ENCODE assay signal across 11 mouse cellular contexts in the genomic region with DNA sequence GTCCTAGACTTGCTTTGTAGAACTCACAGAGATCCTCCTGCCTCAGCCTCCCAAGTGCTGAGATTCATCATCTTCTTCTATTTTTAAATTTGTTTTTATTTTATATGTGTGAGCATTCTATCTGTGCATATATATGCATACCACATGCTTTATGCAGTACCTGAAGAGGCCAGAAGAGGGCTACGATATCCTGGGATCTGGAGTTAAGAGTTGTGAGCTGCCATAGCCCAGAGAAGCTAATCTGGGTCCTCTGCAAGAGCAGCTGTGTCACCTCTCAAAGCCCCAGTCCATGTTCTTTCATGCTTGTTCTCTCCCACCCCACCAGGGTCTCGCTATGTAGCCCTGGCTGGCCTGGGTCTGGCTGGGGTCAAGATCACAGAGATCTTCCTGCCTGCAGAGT.
DNase-seq lines count a peak whose midpoint lies in the region; ATAC-seq and TF ChIP-seq lines count a peak whose summit lies in the region.
"Had no signal": no experiment of that assay in that cellular context is flagged by ENCODE, and none has a peak within 500 bp of the region (broad histone marks: within the 10 kb centered on the region; RNA-seq: fewer than 3 reads in every experiment).

No protein-coding gene starts in this region.

- TF ChIP-seq CTCF in left cerebral cortex, adult 2 months (IDR thresholded peaks at IDR 0.05): peak; percentile 28
- TF ChIP-seq CTCF in Patski (IDR thresholded peaks at IDR 0.05): peak; percentile 49
- peak; percentile 27; the same call in 1 of the 2 replicates for TF ChIP-seq CTCF in small intestine, adult 2 months (IDR thresholded peaks at IDR 0.05; ENCODE audit: extremely low read depth, insufficient read length, insufficient replicate concordance, low read depth, low read length)

- POLR2A ChIA-PET in Patski (lab: Charles Lee): no interaction called here

- no peak overlapping the region for H3K27ac ChIP-seq in left cerebral cortex, adult 2 months
- no peak overlapping the region for H3K27ac ChIP-seq in small intestine, adult 2 months (ENCODE audit: insufficient read depth, low read depth, low read length)
- H3K27ac ChIP-seq: forebrain, embryonic 15.5 days; hindbrain, embryonic 12.5 days; limb, embryonic 13.5 days had no signal

- WGBS in small intestine, adult 2 months: 95% methylated on average over 2 of the region's 2 CpGs

- intact Hi-C loops in left cerebral cortex, adult 2 months (cut with DNase I): no loop called here

- no peaks in the 10 kb centered on the region for H3K27me3 ChIP-seq in Patski
- no peaks in the 10 kb centered on the region for H3K27me3 ChIP-seq in small intestine, adult 2 months (ENCODE audit: control insufficient read depth, insufficient read depth, low read length)
- H3K27me3 ChIP-seq: forebrain, embryonic 15.5 days; hindbrain, embryonic 12.5 days; limb, embryonic 13.5 days had no signal

- peak; percentile 65 for DNase-seq in CD4-positive, CD25-positive, alpha-beta regulatory T cell, adult 2 months (ENCODE audit: low read depth, low spot score)
- no peak for DNase-seq in left cerebral cortex, adult 2 months (ENCODE audit: extremely low spot score in 1 of 2, low spot score in 2 of 2)
- DNase-seq in left cerebral cortex, adult 18-20 months (ENCODE audit: low spot score in 2 of 2): no peak
- DNase-seq in Patski (ENCODE audit: low read depth, low spot score): no peak
- no peak for DNase-seq in cerebellum, adult 9-10 months
- DNase-seq in right cerebral cortex, postnatal 10 days (ENCODE audit: low spot score in 2 of 2): no peak

- no peak for TF ChIP-seq POLR2A in small intestine, adult 2 months (IDR thresholded peaks at IDR 0.05; ENCODE audit: low read depth, low read length)

- CTCF ChIA-PET in Patski (lab: Charles Lee): interaction anchor here (0.9 to 1.0 kb wide), 2 partner anchors 13 to 68 kb away, joined by 3 read pairs; no protein-coding TSS in a partner anchor

- in situ Hi-C loops in Patski (cut with MboI; ENCODE audit: low pct_unique_long_range_greater_than_20kb): no loop called here

- H3K4me1 ChIP-seq in small intestine, adult 2 months (ENCODE audit: control insufficient read depth, insufficient read depth, insufficient read length, low read length): peaks cover 18% of the 10 kb centered on the region
- H3K4me1 ChIP-seq: forebrain, embryonic 15.5 days; hindbrain, embryonic 12.5 days; limb, embryonic 13.5 days had no signal

- H3K36me3 ChIP-seq in small intestine, adult 2 months (ENCODE audit: control insufficient read depth, insufficient read depth, low read length): no peaks in the 10 kb centered on the region
- H3K36me3 ChIP-seq: forebrain, embryonic 15.5 days; hindbrain, embryonic 12.5 days; limb, embryonic 13.5 days had no signal

- ATAC-seq in CD4-positive, CD25-positive, alpha-beta regulatory T cell, adult 4 months: no peak
- ATAC-seq in Patski: no peak
- ATAC-seq: forebrain, embryonic 15.5 days had no signal

- no peak overlapping the region for H3K4me3 ChIP-seq in left cerebral cortex, adult 2 months
- no peak overlapping the region for H3K4me3 ChIP-seq in small intestine, adult 2 months (ENCODE audit: low read depth, low read length)
- H3K4me3 ChIP-seq: forebrain, embryonic 15.5 days; hindbrain, embryonic 12.5 days; limb, embryonic 13.5 days had no signal
